Mouse (Mus musculus) midbrain, postnatal 0 days (tissue): ENCODE measurements around the gene Stk32b. TPM values are rescaled to one million over a fixed set of nuclear protein-coding genes. Genes with fewer than 3 reads are reported as not detected.

ENCODE experiments used
- ATAC-seq: fragments of 200-750 bp; cut with Nextera tagmentation; 2 replicates; pipeline ENCODE4 v1.8.0; 2017; ENCODE audit warnings: moderate number of reproducible peaks, mild to moderate bottlenecking, moderate TSS enrichment, moderate library complexity; ENCODE audit not compliant: low FRiP score
- DNase-seq: peaks from one replicate; pipeline ENCODE4 v3.0.0-alpha.2; 2015; ENCODE audit warnings: low spot score
- H3K27ac ChIP-seq: fragments of 300-500 bp; sonication (generic); 2 replicates; pipeline ENCODE4 v1.5.1; 2014; ENCODE audit warnings: low read depth, mild to moderate bottlenecking, low read length, mixed read lengths
- H3K27me3 ChIP-seq: fragments of 300-500 bp; sonication (generic); 2 replicates; pipeline ENCODE4 v1.6.1; 2014; ENCODE audit warnings: low read length, control low read depth, mixed read lengths; ENCODE audit not compliant: insufficient read depth
- H3K36me3 ChIP-seq: fragments of 300-500 bp; sonication (generic); 2 replicates; pipeline ENCODE4 v1.6.1; 2014; ENCODE audit warnings: low read length, control low read depth, mixed read lengths; ENCODE audit not compliant: insufficient read depth
- H3K4me1 ChIP-seq: fragments of 300-500 bp; sonication (generic); 2 replicates; pipeline ENCODE4 v1.6.1; 2014; ENCODE audit warnings: mild to moderate bottlenecking, control low read depth, antibody characterized with exemption, low read length, mixed read lengths; ENCODE audit not compliant: insufficient read depth
- H3K4me2 ChIP-seq: fragments of 300-500 bp; sonication (generic); 2 replicates; pipeline ENCODE4 v1.6.1; 2014; ENCODE audit warnings: low read depth, mild to moderate bottlenecking, low read length, mixed read lengths; ENCODE audit not compliant: poor library complexity, severe bottlenecking
- H3K4me3 ChIP-seq: fragments of 300-500 bp; sonication (generic); 2 replicates; pipeline ENCODE4 v1.5.1; 2014; ENCODE audit warnings: low read depth, mild to moderate bottlenecking, low read length, moderate library complexity
- H3K9ac ChIP-seq: fragments of 300-500 bp; sonication (generic); replicated peaks from 2 replicates; pipeline ENCODE4 v1.6.1; 2014; ENCODE audit warnings: mild to moderate bottlenecking, low read length, moderate library complexity, mixed read lengths; ENCODE audit not compliant: poor library complexity, severe bottlenecking
- H3K9me3 ChIP-seq: fragments of 300-500 bp; sonication (generic); 2 replicates; pipeline ENCODE4 v1.6.1; 2016; ENCODE audit warnings: low read length, control low read depth
- CTCF ChIP-seq: IDR thresholded peaks from 2 replicates; pipeline ENCODE4 v1.5.1; 2016; ENCODE audit warnings: antibody characterized with exemption, mild to moderate bottlenecking
- WGBS: fragments of 180-500 bp; shearing (Covaris S2); extraction: QIAGEN DNeasy Blood & Tissue Kit; methylation state at CpG from one replicate; pipeline ENCODE4 v1.1.7; 2014; 5-methylcytosine and 5-hydroxymethylcytosine counted together
- polyA plus RNA-seq: library from polyadenylated mRNA; unstranded; fragments of >200 nt; fragmentation: Nextera tagmentation; extraction: Ambion mirVana; gene quantifications from 2 replicates; pipeline ENCODE4 v1.2.1, GENCODE M21; 2015
- total RNA-seq: library from RNA; depleted of rRNA; stranded (reverse); fragments of >200 nt; gene quantifications from 2 replicates; pipeline ENCODE4 v1.2.3, GENCODE M21; 2014

Gene Stk32b
- total and polyA plus RNA-seq, 2 experiments from 2014 or later: 28.5 to 30.6 TPM

GRCm38 (mm10) chr5:37695773-37696172, 21.2 kb downstream of the Stk32b start:
- Histone ChIP-seq H3K4me2 (no peak overlapping the region), H3K27ac (no peak overlapping the region), H3K36me3 (no peaks in the 10 kb centered on the region), H3K9me3 (no peaks in the 10 kb centered on the region), H3K9ac (no peak overlapping the region), H3K27me3 (no peaks in the 10 kb centered on the region), H3K4me3 (no peak overlapping the region), H3K4me1 (no peaks in the 10 kb centered on the region)
- TF ChIP-seq CTCF: no peak
- no peak for ATAC-seq
- DNase-seq: peak; percentile 24
- WGBS: 20% methylated on average over 4 of the region's 4 CpGs

- WGBS: 92% methylated on average over 3 of the region's 3 CpGs
- no peaks in the 10 kb centered on the region for H3K36me3 ChIP-seq
These were observed 24.2 kb downstream of the Stk32b start for GRCm38 (mm10) chr5:37692759-37693158.

DNA sequence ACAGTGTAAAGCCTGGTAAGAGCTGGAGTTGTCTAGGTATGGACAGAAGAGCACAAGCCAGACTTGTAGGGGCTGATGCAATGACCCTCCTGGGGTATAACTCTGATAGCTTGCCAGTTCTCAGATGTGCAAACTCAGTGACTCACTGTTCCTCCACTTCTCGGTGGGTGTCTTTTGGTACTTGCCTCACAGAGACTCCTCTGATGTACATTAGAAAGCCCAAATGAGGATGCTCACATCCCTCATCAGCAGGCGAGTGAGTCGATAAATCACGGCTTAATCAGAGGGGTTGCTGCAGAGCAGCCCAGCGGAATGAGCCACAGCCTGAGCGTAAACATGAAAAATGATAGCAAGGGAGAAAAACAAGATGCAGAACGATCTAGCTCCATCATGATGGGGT, 46.2 kb downstream of the Stk32b start:
- no peaks in the 10 kb centered on the region for H3K27me3 ChIP-seq
- WGBS: 85% methylated on average over 7 of the region's 7 CpGs
- no peak overlapping the region for H3K9ac ChIP-seq
- H3K4me3 ChIP-seq: no peak overlapping the region
- H3K4me1 ChIP-seq: no peaks in the 10 kb centered on the region
- ATAC-seq (no peak), DNase-seq (no peak)
- no peaks in the 10 kb centered on the region for H3K36me3 ChIP-seq
- no peak for TF ChIP-seq CTCF
- H3K27ac ChIP-seq: no peak overlapping the region
- H3K9me3 ChIP-seq: no peaks in the 10 kb centered on the region
- no peak overlapping the region for H3K4me2 ChIP-seq

More at GRCm38 (mm10) chr5:37692759-37693158, 24.2 kb downstream of the Stk32b start:
- no peak overlapping the region for H3K9ac ChIP-seq
- no peak overlapping the region for H3K27ac ChIP-seq
- ATAC-seq (no peak), DNase-seq (no peak)
- no peak overlapping the region for H3K4me3 ChIP-seq
- no peak for TF ChIP-seq CTCF
- no peak overlapping the region for H3K4me2 ChIP-seq
- no peaks in the 10 kb centered on the region for H3K9me3 ChIP-seq
- no peaks in the 10 kb centered on the region for H3K4me1 ChIP-seq
- H3K27me3 ChIP-seq: no peaks in the 10 kb centered on the region

- ATAC-seq: 0 out of 2 replicates have a peak, but pooled peaks have one; percentile 27
- no peak for TF ChIP-seq CTCF
- no peak for DNase-seq
- H3K9me3 ChIP-seq: no peaks in the 10 kb centered on the region
- H3K4me2 ChIP-seq: no peak overlapping the region
- no peak overlapping the region for H3K9ac ChIP-seq
- H3K27me3 ChIP-seq: no peaks in the 10 kb centered on the region
- H3K4me3 ChIP-seq: no peak overlapping the region
- no peaks in the 10 kb centered on the region for H3K4me1 ChIP-seq
- no peaks in the 10 kb centered on the region for H3K36me3 ChIP-seq
- 80% methylated on average over 3 of the region's 3 CpGs for WGBS
- no peak overlapping the region for H3K27ac ChIP-seq
These were observed 52.0 kb downstream of the Stk32b start for GRCm38 (mm10) chr5:37664962-37665361.

DNA sequence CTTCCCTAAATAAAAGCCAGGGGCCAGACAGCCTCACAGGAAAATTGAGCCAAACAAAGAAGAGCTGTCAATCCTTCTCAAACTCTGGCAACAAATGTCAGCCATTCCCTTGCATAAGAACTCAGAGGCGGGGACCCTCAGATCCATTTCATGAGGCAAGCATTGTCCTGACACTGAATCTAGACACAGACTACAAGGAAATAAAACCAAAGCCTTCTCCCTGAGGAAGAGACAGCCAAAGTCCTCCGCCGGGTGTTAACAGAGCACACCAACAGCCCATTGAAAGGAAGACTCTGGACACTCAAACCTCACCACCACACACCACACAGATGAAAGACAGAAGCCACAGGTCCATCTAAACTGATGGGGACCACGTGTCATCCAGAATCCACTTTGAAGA, 57.8 kb downstream of the Stk32b start:
- H3K4me3 ChIP-seq: no peak overlapping the region
- no peak for DNase-seq
- no peak overlapping the region for H3K9ac ChIP-seq
- H3K4me1 ChIP-seq: no peaks in the 10 kb centered on the region
- no peaks in the 10 kb centered on the region for H3K36me3 ChIP-seq
- H3K9me3 ChIP-seq: no peaks in the 10 kb centered on the region
- H3K27ac ChIP-seq: no peak overlapping the region
- 58% methylated on average over 4 of the region's 4 CpGs for WGBS
- ATAC-seq: no peak
- no peak for TF ChIP-seq CTCF
- H3K27me3 ChIP-seq: no peaks in the 10 kb centered on the region
- H3K4me2 ChIP-seq: no peak overlapping the region

DNA sequence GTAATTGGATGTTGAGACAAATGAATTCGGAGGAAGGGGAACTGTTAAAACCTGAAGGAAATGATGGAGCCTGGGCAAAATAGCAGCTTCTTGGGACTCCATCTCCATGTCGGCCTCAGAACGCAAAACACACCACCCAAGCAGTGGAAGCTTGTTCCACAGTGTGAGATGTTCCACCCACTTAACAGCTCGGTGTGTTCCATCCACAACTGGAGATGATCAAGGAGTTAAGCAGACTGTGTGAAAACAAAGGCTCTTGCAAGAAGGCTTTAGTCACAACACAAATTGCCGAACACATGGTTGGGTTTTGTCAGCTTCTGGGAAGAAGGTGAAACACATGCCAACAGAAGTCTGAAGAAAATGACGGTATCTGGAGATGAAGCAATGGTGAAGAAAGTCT, 59.2 kb downstream of the Stk32b start:
- ATAC-seq: no peak
- no peaks in the 10 kb centered on the region for H3K4me1 ChIP-seq
- H3K9me3 ChIP-seq: no peaks in the 10 kb centered on the region
- H3K4me3 ChIP-seq: no peak overlapping the region
- no peaks in the 10 kb centered on the region for H3K36me3 ChIP-seq
- no peaks in the 10 kb centered on the region for H3K27me3 ChIP-seq
- no peak for DNase-seq
- no peak overlapping the region for H3K4me2 ChIP-seq
- no peak overlapping the region for H3K27ac ChIP-seq
- TF ChIP-seq CTCF: no peak
- 87% methylated on average over 6 of the region's 6 CpGs for WGBS
- no peak overlapping the region for H3K9ac ChIP-seq
